Mouse (Mus musculus) MEL-GATA-1-ER (cell line): ENCODE data around the gene Srgn.
A peak's percentile ranks its signal among the peaks of the same experiment; 100 is the strongest.
"Not testable (repeated sequence)": the region's sequence is repeated elsewhere in the genome, so short reads cannot be mapped to it uniquely, and the experiment has no call there.

Experiments used
- DNase-seq: peaks from one replicate; pipeline ENCODE4 v3.0.0-alpha.2; 2012; ENCODE audit warnings: low read depth; ENCODE audit errors: extremely low read depth

Gene Srgn

DNA sequence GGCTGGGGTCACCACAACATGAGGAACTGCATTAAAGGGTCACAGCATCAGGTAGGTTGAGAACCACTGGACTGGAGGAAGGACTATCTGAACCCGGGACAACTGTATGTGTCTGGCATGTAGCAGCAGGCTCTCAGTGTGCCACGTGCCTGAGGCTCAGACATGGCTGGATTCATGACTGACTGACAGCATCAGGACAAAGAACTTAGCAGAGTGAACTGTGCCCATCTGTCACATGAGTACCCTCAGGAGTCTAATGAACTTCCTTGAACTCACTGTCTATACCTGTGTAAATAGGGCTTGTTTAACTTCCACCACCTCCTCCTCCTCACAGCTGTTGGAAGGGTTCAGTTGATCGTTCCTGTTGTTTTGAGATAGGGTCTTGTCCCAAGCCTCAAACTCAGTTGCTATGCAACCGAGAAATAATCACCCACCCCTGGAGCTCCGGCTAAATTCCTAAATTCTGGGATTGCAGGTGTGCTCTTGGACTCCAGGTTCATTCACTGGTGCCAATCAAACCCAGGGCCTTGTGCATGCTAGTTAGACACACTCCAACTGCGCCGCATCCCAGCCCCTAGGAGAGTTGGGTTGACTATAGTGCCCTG lies 4.8 kb downstream of the Srgn start:
- DNase-seq: no peak

DNA sequence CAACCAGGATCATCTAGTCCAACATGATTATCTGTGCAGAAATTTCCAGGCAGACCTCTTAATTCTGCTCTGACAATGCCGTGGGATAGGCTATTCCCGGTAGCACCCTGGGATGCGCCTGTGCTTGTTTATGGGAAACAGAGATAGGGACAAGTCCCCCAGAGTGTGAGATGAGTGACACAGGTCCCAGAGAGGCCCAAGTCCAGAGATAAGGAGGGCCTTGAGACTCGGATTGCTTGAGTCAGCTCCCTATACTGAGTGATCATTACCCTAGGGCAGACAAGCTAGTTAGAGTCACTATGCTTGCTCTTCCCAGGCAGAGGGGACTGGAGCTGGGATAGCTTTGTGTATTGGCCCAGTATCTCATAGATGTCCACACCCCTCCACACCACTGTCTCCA lies 5.5 kb downstream of the Srgn start:
- DNase-seq: no peak

DNA sequence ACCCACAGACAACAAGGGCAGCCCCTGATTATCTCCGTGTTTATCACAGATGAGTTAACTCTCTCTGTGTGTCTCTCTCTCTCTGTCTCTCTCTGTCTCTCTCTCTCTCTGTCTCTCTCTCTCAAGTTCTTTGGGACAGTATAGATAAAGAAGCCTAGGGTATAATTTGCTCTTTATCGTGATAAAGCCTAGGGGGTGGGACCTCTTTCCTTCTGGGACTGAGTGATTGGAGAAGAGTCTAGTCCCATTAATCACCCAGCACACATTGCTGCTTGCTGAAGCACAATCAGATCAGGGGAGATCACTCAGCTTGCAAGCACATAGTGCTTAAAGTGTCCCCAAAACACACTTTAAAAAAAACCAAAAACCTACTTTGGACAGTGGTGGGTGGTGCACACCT lies 6.3 kb downstream of the Srgn start:
- DNase-seq: no peak

DNA sequence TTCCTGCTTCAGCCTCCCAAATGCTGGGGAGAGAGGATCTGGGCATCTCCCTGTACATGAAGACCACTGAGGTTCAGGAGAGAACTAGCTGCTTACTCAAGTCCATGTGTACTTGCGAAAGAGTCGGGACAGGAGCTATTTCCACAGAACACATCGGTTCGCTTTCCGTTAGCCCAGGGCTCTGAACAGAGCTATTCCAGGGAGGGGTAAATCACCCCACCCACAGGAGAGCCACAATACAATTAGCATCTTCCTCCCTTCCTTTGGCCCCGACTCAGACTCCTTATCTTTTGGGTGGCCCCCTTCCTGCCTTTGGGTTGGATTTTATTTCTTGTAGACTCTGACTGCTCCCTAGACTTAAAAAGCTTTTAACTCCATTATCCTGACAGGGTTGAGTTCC lies 9.7 kb downstream of the Srgn start:
- no peak for DNase-seq

DNA sequence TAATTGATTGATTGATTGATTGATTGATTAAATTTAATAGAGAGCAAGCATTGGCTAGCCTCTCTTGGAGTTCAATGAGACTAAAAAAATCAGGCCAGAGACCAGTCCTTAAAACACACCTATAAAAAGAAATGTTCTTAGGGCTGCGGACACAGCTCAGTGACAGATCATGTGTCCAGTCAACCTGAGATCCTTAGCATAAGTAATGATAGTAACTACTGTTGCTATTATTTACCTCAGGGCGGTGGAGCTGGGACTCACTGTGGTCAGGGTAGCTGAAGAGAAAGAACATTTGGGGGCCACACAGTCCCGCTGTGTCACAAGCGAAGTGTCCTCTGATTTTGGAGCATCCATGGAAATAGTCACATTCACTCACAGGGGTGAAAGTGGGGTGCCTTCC lies 14.4 kb downstream of the Srgn start:
- DNase-seq: no peak

DNA sequence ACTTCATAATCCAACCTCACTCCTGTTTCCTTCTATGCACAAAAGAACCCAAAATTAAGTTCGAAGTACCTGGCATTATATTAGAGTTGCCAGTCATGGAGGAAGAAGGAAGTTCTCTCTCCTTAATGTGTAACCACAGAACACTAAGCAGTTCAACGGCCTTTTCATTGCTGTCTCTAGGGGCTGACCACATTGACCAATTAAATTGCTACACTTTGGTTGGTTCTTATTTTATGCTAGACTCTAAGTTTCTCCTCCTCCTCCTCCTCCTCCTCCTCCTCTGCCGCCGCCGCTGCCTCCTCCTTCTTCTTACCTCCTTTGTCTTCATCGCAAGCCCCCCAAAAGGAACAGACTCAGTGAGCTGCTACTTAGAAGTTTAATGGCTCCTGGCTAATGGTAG lies 15.7 kb downstream of the Srgn start:
- DNase-seq: no peak

DNA sequence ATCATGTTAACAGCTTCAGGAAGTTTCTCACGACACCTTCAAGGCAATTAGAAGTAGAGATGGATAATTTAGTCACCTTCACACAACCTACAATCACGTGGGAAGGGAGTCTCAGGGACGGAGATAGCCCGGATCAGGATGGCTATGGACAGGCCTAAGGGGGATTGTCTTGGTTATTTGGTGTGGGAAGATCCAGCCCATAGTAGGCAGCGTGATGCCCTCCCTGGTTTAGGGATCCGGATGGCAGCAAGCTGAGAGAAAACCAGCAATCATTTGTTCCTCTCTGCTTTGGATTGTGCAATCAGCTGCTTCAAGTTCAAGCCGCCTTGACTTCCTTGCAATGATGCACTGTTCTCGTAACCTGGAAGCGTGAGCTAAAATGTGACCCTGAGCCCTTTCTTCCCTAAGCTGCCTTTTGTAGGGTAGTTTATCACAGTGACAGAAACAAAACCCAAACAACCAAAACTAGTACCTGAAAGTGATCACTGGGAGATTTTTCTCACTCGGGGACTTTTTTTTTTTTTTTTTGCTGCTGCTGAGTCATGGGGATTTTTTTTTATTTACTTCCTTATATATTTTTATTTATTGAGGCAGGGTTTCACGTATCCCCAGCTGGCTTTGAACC lies 18.1 kb downstream of the Srgn start:
- no peak for DNase-seq

DNA sequence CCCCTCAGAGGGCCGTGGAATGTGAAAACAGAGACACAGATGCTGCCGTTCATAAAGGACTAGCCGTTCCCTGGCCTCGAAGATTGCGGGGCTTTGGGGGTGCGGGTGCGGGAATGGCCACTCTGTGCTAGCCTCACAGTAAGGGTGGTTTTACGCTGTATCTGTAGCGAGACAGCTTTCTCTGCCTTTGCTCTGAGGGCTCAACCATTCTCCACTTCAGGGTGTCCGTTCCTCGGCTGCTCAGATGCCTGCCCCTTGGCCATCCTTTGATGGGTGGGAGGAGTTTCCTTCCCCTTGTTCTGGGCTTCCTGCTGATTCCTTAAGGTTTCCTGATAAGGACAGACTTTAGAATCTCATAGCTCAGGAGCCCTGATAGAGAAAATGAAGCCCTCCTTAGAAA lies 18.8 kb downstream of the Srgn start:
- no peak for DNase-seq

DNA sequence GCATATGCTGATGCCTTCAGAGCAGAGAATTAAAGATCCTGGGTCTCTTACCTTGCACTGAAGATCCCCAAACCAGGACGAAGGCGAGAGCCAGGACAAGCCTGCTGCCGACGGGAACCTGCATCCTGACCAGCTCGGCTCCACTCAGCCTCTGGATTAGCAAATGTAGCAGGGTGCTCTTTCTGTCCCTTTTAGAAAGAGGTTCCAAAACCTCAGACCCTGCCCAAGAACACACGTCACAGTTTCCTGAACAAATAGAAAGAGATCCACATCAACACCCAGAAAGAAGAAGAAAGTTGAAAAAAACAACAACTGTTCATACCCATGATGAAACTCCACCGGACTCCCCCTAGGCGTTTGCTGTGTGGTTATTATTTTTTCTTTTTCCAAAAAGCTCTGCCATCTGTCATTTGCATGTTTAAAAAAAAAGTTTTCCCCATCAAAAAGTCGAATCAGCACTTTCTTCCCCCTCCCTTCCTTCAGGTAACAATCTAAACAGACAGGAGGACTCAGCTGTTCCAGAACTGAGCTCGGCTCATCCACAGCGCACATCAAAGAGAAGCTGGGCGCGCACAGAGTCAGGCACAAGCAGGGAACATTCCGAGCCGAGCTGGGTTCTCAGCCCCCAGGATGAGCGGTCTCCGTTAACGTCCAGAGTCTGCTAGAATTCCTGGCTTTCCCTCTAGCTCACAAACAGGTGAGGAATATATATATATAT lies 19.5 kb downstream of the Srgn start:
- DNase-seq: peak; percentile 88

DNA sequence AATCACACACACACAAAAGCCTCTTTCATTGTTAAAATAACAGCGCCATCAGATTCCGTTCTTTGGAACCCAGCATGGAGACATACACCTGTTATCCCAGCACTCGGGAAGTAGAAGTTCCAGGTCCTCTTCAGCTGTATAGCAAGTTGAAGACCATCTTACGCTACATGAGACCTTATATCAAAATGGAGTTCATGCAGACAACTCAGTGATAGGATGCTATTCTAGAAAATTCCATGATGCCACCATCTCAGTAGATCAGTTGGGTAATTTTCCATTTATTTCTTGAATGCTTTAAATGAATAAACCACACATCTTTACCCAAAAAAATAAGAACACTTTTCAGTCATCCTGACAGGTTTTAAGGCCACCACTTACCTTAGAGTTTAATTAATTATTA lies 20.2 kb downstream of the Srgn start:
- no peak for DNase-seq

DNA sequence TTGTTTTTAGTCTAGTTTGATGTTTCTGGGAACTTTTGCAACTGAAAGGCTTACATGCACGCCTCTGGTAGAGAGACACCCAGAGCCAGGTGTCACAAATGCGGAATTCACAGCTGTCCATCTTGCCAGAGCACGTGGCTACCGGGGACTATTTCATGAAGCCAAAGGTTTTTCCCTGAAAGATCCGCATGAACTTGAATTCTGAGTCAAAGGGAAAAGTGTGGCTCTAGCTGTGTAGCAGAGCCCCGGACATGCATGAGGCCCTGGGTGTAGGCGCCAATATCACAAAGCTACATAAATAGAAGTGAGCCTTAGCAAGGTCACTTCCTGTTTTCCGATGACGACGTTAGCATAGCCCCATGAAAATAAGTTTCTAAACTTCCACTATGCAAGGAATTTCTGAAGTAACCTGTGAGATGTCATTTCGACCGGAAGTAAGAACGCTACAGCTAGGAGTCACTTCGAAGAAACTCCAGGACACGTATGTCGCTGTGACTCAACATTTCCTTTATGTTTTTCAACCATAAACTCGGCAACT lies 21.2 kb downstream of the Srgn start:
- DNase-seq: peak; percentile 85

DNA sequence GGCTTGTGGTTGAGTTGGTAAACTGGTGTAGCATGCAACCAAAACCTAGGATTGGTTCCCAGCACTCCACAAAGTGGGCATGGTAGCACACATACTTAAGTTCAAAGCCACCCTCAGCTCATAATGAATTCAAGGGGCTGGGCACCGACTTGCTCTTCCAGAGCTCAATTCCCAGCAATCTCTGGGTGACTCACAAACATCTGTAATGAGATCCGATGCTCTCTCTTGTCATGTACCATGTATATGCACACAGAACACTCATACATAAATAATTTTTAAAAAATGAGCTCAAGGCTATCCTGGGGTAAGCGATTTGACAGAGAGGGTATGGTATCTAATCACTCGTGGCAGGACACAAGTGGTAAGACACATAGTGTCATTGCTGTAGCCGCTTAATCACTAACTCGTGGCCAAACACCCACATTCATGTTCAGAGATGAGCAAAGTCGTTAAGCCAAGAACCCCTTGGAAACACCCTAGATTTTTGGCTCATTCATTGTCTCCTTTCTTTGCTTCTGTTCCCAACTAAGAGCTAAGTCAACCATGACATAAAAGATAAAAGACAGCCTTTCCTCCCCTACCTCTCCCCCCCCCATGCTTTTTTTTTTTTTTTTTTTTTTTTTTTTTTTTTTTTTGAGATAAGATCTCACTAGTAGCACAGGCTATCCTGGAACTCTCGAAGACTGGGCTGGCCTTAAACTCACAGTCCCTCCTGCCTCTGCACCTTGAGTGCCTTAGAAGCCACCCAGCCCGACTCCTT lies 21.8 kb downstream of the Srgn start:
- no peak for DNase-seq

DNA sequence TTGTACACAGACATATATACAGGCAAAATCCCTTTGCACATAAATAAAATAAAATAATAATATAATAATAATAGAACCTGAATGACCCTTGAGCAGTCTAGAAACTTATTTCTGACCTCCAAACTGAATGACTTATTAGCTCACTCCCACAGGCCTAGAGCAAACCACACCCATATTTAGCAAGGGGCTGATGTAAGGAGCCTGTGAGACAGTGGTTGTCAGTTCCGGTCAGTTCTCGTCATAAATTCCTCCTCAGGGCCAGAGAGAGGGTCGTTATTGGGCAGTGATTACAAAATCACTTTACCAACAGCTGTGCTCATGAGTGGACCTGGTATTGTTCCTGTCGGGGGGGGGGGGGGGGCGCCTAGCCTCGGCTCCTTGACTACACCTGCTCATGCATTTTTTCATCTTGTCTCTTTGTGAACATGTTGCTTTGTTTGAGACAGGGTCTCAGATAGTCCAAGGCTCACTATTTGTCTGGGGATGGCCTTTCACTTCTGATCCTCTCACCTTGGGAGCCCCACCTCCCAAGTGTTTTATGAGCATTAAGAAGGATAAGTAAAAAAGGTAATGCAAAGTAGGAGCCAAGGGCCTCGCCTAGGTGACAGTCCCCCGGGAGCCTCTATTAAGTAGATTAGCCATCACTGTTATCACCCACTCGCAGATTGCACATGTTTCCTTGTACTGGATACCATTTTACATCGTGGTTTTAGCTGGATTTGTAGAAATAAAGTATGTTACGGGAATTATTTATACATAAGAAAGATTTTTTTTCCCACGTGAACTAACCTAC lies 23.2 kb downstream of the Srgn start:
- DNase-seq: no peak

DNA sequence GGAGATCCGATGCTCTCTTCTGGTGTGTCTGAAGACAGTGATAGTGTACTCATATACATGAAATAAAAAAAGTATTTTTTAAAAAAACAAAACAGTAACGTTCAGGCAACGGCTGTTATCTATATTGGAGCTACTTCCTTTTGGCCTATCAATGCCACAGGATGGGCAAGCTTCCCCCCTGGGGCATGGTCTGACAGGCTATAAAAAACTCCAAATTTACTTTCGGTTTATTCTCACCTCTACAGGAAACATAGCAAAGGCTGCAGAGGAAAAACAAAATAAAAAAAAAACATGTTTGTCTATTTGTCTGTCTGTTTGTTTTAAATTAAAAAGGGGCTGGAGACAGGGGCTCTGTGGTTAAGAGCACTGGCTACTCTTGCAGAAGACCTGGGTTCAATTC lies 23.9 kb downstream of the Srgn start:
- peak; percentile 83 for DNase-seq

DNA sequence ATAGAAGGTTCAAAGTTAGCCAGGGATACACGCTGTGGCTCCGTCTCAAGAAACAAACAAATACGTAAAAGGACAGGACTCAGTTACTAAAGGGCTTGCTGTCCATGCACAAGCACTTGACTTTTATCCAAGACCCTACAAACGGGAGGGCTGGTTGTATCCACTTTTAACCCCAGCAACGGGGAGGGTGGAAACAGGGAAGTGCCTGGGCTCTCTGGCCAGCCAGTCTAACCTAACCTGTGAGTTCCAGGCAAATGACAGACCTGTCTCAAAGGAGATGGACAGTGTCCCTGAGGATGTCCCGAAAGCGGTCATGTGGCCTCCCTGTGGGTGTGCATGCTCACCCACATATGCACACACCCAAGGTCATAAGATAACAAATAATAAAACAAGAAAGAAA lies 25.3 kb downstream of the Srgn start:
- no peak for DNase-seq

DNA sequence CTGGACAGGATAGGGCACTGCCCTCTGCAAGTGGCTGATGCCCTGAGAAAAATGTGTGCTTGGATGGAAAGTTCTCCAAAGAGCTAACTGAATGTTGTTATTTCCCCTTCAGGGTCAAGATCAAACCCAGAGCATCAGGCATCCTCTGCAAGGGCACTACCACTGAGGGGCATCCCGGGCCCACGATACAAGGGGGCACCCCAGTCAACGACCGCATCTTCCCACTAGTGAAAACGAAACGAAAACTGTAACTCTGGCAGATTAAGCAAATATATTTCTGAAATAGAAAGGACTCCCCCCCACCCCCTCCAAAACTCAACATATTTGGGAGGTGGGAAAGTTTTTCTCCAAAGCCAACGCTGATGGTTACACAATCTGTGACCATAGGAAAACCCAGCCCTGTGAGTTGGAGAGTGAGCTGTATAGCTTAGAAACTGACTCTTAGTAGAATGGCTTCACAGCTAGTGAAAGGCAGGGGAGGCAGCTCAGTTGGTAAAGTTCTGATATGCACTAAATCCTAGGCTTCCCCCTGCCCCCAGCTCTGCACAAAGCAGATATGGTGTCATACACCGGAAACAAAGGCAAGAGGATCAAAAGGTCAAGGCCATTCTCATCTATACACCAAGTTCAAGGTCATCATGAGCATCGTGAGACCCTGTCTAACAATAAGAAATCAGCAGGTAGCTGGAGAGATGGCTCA lies 26.2 kb downstream of the Srgn start:
- no peak for DNase-seq

DNA sequence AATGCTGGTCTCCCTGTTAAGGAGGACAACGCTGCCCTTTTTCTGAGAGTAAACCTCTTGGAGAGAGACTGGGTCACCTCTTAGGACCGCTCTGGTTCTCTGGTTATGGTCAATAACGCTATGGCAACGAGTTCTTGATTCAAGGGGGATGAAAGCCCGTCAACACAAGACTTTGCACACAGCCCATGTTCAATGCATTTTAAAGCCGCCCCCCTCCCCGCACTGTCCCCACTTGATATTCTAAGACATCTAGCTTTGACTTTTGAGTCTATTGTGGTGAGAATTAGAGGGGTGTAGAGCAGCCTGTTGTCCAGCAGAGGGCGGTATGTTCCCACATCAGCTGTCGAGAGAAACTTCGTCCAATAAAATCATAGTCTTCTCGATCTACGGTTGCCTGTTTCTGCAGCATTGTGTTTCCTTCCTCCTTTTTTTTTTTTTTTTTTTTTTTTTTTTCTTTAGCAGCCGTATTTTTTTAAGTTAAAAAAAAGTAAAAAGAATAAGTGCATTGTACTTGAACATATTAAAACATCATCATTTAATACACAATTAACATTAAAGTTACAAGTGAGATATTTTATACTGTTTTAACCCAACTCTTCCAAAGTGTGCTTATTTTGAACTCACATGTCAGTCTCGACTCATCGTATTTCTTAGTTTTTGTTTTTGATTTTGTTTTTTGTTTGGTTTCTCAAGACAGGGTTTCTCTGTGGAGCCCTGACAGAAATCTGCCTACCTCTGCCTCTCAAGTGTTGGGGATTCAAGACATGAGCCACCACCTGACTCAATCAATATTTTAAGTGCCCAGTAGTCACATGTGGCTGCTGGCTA lies 26.9 kb downstream of the Srgn start:
- DNase-seq: peak; percentile 82

DNA sequence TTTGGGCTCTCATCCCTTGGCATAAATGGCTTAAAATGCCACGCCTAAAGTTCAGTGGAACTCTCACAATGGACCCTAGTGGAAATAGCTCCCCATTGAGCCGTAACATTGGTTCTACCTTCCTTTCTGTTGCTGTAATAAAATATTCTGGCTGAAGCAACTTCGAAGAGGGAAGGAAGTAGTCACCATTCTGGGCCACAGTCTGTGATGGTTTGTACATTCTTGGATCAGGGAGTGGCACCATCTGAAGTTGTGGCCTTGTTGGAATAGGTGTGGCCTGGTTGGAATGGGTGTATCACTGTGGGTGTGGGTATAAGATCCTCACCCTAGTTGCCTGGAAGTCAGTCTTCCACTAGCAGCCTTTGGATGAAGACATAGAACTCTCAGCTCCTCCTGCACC lies 35.6 kb downstream of the Srgn start:
- DNase-seq: not testable (repeated sequence)

DNA sequence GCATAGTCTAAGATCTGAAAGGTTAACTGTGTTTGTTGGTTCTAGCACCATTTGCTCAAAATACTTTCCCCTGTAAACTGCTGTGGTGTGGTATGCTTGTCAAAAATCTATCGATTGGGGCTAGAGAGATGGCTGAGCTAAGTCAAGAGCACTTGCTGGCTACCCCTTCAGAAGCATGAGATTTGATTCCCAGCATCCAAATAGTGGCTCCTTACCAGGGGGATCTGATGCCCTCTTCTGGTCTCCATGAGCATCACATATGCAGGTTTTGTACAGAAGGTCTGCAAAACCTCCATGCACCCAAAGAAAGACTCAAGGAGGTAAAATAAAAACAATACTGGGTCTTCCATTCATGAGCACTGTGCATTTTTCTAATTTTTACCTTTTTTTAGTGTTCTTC lies 39.0 kb downstream of the Srgn start:
- DNase-seq: no peak
